Mouse (Mus musculus) spleen, adult 2 months (tissue): ENCODE measurements around the gene Flnb.

Source experiments
- CTCF ChIP-seq: fragments of 200-500 bp; IDR thresholded peaks from 2 replicates; pipeline ENCODE4 v1.5.1; 2011; ENCODE audit warnings: mild to moderate bottlenecking, inconsistent platforms; ENCODE audit not compliant: insufficient read depth, insufficient read length, insufficient replicate concordance; ENCODE audit errors: extremely low read depth
- POLR2A ChIP-seq: fragments of 200-500 bp; IDR thresholded peaks from 2 replicates; pipeline ENCODE4 v1.6.1; 2011; ENCODE audit warnings: low read depth, low read length, inconsistent platforms

DNA sequence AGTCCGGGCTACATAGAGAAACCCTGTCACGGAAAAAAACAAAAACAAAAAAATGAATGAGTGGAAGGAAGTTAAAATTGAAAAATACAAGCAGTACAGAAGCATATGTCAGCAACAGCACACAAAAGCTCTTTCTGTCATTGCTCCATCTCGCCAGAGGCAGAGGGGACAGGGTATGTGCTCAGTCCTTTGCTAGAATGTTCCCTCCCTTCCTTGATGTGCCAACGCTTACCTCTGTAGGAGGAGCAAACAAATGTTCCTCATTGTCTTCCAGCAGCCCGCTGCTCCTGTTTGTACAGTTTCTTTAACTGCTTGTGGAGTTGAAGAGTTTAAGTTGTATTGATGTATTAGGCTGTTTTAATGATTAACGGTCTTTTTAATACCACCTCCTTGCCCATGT lies 37.3 kb downstream of the Flnb start:
- no peak for TF ChIP-seq CTCF
- TF ChIP-seq POLR2A, result no peak
